Comparison of ENCODE assay signal across 23 mouse cellular contexts in the genomic region with DNA sequence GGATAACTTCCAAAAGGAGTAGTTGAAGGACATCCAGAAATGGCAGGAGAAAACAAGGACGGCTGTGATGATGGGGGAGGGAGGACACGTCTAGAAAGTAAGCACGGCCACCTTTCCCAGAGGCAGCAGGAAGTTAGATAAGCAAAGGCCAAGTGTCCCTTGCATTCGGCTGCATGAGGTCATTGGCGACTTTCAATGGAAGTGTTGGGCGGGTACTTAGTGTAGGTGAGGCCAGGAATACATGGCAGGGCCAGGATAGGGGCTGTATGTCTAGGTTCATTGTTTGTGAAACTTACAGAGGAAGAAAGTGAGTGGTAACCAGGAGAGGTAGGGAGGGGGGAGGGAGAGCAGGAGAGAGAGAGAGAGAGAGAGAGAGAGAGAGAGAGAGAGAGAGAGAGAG. TPM values are rescaled to one million over a fixed set of nuclear protein-coding genes. Genes with fewer than 3 reads are reported as not detected.
DNase-seq lines count a peak whose midpoint lies in the region; ATAC-seq and TF ChIP-seq lines count a peak whose summit lies in the region.
"Had no signal": no experiment of that assay in that cellular context is flagged by ENCODE, and none has a peak within 500 bp of the region (broad histone marks: within the 10 kb centered on the region; RNA-seq: fewer than 3 reads in every experiment).

No protein-coding gene starts in this region.

- peak; percentile 73 for TF ChIP-seq EP300 in heart, adult 2 months (IDR thresholded peaks at IDR 0.05; ENCODE audit: insufficient read depth, low read depth, low read length)

- intact Hi-C loops in heart, adult 2 months (cut with DNase I) = no loop called here
- intact Hi-C loops in heart, postnatal 10 days (cut with DNase I) = no loop called here

- no peak overlapping the region for H3K4me2 ChIP-seq in heart, embryonic 12.5 days
- no peak overlapping the region for H3K4me2 ChIP-seq in heart, embryonic 14.5 days (ENCODE audit: low read length)
- H3K4me2 ChIP-seq: embryonic facial prominence, embryonic 13.5 days; embryonic facial prominence, embryonic 15.5 days; forebrain, embryonic 12.5 days had no signal

- H3K9me3 ChIP-seq in heart, embryonic 12.5 days (replicated peaks) = no peaks in the 10 kb centered on the region
- H3K9me3 ChIP-seq in heart, embryonic 14.5 days (ENCODE audit: control insufficient read depth, low read length) = no peaks in the 10 kb centered on the region
- H3K9me3 ChIP-seq in heart, embryonic 10.5 days = no peaks in the 10 kb centered on the region
- H3K9me3 ChIP-seq: embryonic facial prominence, embryonic 13.5 days; embryonic facial prominence, embryonic 15.5 days; forebrain, embryonic 10.5 days; forebrain, embryonic 12.5 days had no signal

- TF ChIP-seq POLR2A in heart, adult 2 months (IDR thresholded peaks at IDR 0.05; ENCODE audit: insufficient read depth, low read depth, low read length) = no peak

- no peak for TF ChIP-seq CTCF in heart, adult 2 months (IDR thresholded peaks at IDR 0.05)

- no peaks in the 10 kb centered on the region for H3K79me2 ChIP-seq in heart, adult 2 months (replicated peaks; ENCODE audit: control insufficient read depth, insufficient read depth, low read length)

- peak in 1 of 2 experiments; percentile 23 for DNase-seq in heart, adult 2 months
- no peak for DNase-seq in heart, embryonic 10.5 days (ENCODE audit: low spot score)
- DNase-seq in heart, postnatal 10 days = peak; percentile 29 to 30
- DNase-seq in heart, adult 8-10 months (ENCODE audit: low spot score) = no peak
- no peak for DNase-seq in gastrocnemius, postnatal 4 days (ENCODE audit: low spot score in 2 of 2)
- DNase-seq: adrenal gland, adult 2 months; adrenal gland, postnatal 10 days; adrenal gland, postnatal 25 days; cerebellum, adult 11 months; cerebellum, adult 18-20 months; cerebellum, adult 8-10 months; cerebellum, adult 9-11 months; cerebellum, postnatal 14 days; cerebellum, postnatal 36 days; embryo, embryonic 11 days had no signal

- no peak for ATAC-seq in heart, embryonic 12.5 days (ENCODE audit: insufficient number of reproducible peaks, low FRiP score)
- 0 out of 2 replicates have a peak, but pooled peaks have one; percentile 54 for ATAC-seq in heart, embryonic 14.5 days (ENCODE audit: insufficient number of reproducible peaks, insufficient read depth, low FRiP score, low read depth)
- ATAC-seq: forebrain, embryonic 14.5 days had no signal

- no peaks in the 10 kb centered on the region for H3K27me3 ChIP-seq in heart, adult 2 months (ENCODE audit: control insufficient read depth, insufficient read depth, low read length)
- H3K27me3 ChIP-seq in heart, embryonic 12.5 days (replicated peaks) = no peaks in the 10 kb centered on the region
- no peaks in the 10 kb centered on the region for H3K27me3 ChIP-seq in heart, embryonic 14.5 days (ENCODE audit: control insufficient read depth, insufficient read depth, low read length)
- H3K27me3 ChIP-seq in heart, embryonic 10.5 days (ENCODE audit: insufficient read depth, poor library complexity, severe bottlenecking) = no peaks in the 10 kb centered on the region
- H3K27me3 ChIP-seq: embryonic facial prominence, embryonic 13.5 days; embryonic facial prominence, embryonic 15.5 days; forebrain, embryonic 12.5 days had no signal

- no peak overlapping the region for H3K27ac ChIP-seq in heart, adult 2 months
- H3K27ac ChIP-seq in heart, embryonic 12.5 days (ENCODE audit: poor library complexity, severe bottlenecking) = no peak overlapping the region
- H3K27ac ChIP-seq in heart, embryonic 14.5 days (replicated peaks in 1 of 2; ENCODE audit: control insufficient read depth in 1 of 2, insufficient read depth in 1 of 2, low read depth in 2 of 2, low read length in 2 of 2) = no peak overlapping the region
- no peak overlapping the region for H3K27ac ChIP-seq in heart, embryonic 10.5 days
- H3K27ac ChIP-seq: embryonic facial prominence, embryonic 13.5 days; embryonic facial prominence, embryonic 15.5 days; forebrain, embryonic 10.5 days; forebrain, embryonic 12.5 days had no signal

- no peak overlapping the region for H3K9ac ChIP-seq in heart, adult 2 months (ENCODE audit: low read depth, low read length)
- no peak overlapping the region for H3K9ac ChIP-seq in heart, embryonic 12.5 days
- H3K9ac ChIP-seq in heart, embryonic 14.5 days (ENCODE audit: low read length) = no peak overlapping the region
- H3K9ac ChIP-seq: embryonic facial prominence, embryonic 13.5 days; embryonic facial prominence, embryonic 15.5 days; forebrain, embryonic 12.5 days had no signal

- WGBS in heart, adult 2 months = 10% methylated on average over 6 of the region's 6 CpGs
- WGBS in heart, embryonic 12.5 days = 17% methylated on average over 6 of the region's 6 CpGs
- 23% methylated on average over 6 of the region's 6 CpGs for whole genome bisulfite sequencing in heart, embryonic 14.5 days
- 27% methylated on average over 6 of the region's 6 CpGs for WGBS in heart, embryonic 10.5 days

- H3K4me3 ChIP-seq in heart, adult 2 months = peak overlapping the region; percentile 16; the same call in 1 of the 2 replicates
- no peak overlapping the region for H3K4me3 ChIP-seq in heart, embryonic 12.5 days
- H3K4me3 ChIP-seq in heart, embryonic 14.5 days (ENCODE audit: control insufficient read depth in 1 of 2, insufficient read depth in 1 of 2, low read depth in 1 of 2, low read length in 2 of 2) = no peak overlapping the region
- no peak overlapping the region for H3K4me3 ChIP-seq in heart, embryonic 10.5 days
- H3K4me3 ChIP-seq: embryonic facial prominence, embryonic 13.5 days; embryonic facial prominence, embryonic 15.5 days; erythroblast, embryonic 14.5 days; forebrain, embryonic 10.5 days; forebrain, embryonic 12.5 days had no signal

- H3K4me1 ChIP-seq in heart, adult 2 months (ENCODE audit: control insufficient read depth, insufficient read depth, low read length) = peaks cover 2% of the 10 kb centered on the region; the same call in 1 of the 2 replicates
- peaks cover 7% of the 10 kb centered on the region for H3K4me1 ChIP-seq in heart, embryonic 12.5 days (replicated peaks)
- H3K4me1 ChIP-seq in heart, embryonic 14.5 days (ENCODE audit: control insufficient read depth in 2 of 2, insufficient read depth in 2 of 2, low read length in 2 of 2) = peaks cover 6 to 9% of the 10 kb centered on the region in 2 experiments; a peak in 3 of 4 replicates
- peaks cover 14% of the 10 kb centered on the region; the same call in 1 of the 2 replicates for H3K4me1 ChIP-seq in heart, embryonic 10.5 days
- H3K4me1 ChIP-seq: embryonic facial prominence, embryonic 13.5 days; embryonic facial prominence, embryonic 15.5 days; forebrain, embryonic 10.5 days; forebrain, embryonic 12.5 days had no signal

- no peaks in the 10 kb centered on the region for H3K36me3 ChIP-seq in heart, adult 2 months (ENCODE audit: control insufficient read depth, insufficient read depth, low read length)
- no peaks in the 10 kb centered on the region for H3K36me3 ChIP-seq in heart, embryonic 12.5 days
- no peaks in the 10 kb centered on the region for H3K36me3 ChIP-seq in heart, embryonic 14.5 days (ENCODE audit: control insufficient read depth, insufficient read depth, low read length)
- no peaks in the 10 kb centered on the region for H3K36me3 ChIP-seq in heart, embryonic 10.5 days
- H3K36me3 ChIP-seq: embryonic facial prominence, embryonic 13.5 days; embryonic facial prominence, embryonic 15.5 days; forebrain, embryonic 10.5 days; forebrain, embryonic 12.5 days had no signal

RNA-seq across cellular contexts. Expression of a gene that starts 33.0 kb away (rescaled TPM):
- total RNA-seq in heart, adult 2 months (2021) = 1 to 10 TPM; 3.0 to 3.9 TPM
- polyA plus RNA-seq in heart, adult 2 months (2012; rRNA removed) = 2.7 and 3.3 TPM in 2 replicates
- 0.49 and 0.51 TPM in 2 replicates for polyA plus RNA-seq in heart, embryonic 12.5 days (2016; fragmentation: Nextera tagmentation; extraction: Ambion mirVana)
- polyA plus RNA-seq in heart, embryonic 14.5 days (2014; fragmentation: Nextera tagmentation; extraction: Ambion mirVana) = 0.36 and 0.46 TPM in 2 replicates
- 0.25 and 0.28 TPM in 2 replicates for polyA plus RNA-seq in heart, embryonic 10.5 days (2016; fragmentation: Nextera tagmentation; extraction: Ambion mirVana)
- 1 to 10 TPM; 7.3 to 7.6 TPM for total RNA-seq in heart, postnatal 10 days (2021)
- total RNA-seq in heart, adult 8-10 months (2022) = 1 to 10 TPM; 2.7 to 3.8 (median 3.4) TPM
- total RNA-seq in gastrocnemius, postnatal 4 days (2021) = 1 to 10 TPM; 6.9 to 7.0 TPM
- polyA plus RNA-seq: erythroblast, embryonic 14.5 days had no signal

Comparison
In these comparisons a context has a peak if more than half of its experiments do, and no peak if none do; other contexts are left out.
1. DNase-seq: peak in heart, postnatal 10 days (2 of 2); none in heart, embryonic 10.5 days (single experiment), heart, adult 8-10 months (single experiment) and gastrocnemius, postnatal 4 days (0 of 2).